Mouse (Mus musculus): ENCODE measurements at regions not wholly inside any gene's neighbourhood (a gene's known extent, or its start where the extent isn't known, plus 50 kb on each side); places are given as distances from the start of the nearest gene placed in this dataset.

- ATAC-seq = no peak
Measured at GRCm38 (mm10) chr19:25729103-25729502, 56.9 kb downstream of the Dmrt2 start.

DNA sequence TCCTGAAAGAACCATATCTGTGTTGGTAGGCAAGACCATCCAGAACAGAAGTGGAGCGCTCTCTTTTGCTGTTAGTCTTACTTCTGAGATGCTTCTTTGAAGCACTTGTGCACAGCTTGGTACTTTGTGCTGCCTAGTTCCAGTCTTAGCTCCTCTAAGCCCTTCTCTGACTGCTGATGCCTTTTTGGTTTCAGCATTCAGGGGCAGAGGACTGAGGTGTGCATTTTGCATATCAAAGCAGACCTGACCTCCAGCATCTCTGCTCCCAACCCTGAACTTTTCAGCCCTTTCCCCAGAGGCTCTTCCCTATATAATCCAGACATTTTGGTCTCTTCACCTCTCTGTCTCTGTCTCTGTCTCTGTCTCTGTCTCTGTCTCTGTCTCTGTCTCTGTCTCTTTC lies 57.4 kb downstream of the Dmrt2 start:
- no peak for ATAC-seq

DNA sequence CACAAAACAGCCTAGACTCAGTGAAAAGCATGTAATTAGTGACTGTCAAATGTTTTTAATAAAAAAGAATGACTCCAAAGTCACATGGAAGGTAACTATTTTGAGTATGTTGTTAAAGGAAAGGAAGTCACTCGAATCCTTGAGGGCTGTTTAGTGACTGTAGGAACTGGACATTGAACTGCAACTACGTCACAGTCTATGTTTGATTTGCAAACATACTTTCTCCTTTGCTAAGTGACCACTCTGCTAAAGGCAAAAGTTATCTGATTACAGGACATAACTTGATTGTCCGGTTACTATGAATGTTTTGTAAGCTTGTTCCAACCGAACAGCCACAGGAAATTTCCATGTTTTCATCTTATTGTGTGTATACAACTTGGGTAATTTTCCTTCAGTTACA lies 106.2 kb downstream of the Dmrt2 start:
- ATAC-seq = no peak

GRCm38 (mm10) chr19:25779356-25779755 lies 107.1 kb downstream of the Dmrt2 start:
- no peak for ATAC-seq

GRCm38 (mm10) chr19:25781314-25781713 lies 109.1 kb downstream of the Dmrt2 start:
- no peak for ATAC-seq

- no peak for ATAC-seq
Measured at GRCm38 (mm10) chr19:25802692-25803091, 130.5 kb downstream of the Dmrt2 start.

DNA sequence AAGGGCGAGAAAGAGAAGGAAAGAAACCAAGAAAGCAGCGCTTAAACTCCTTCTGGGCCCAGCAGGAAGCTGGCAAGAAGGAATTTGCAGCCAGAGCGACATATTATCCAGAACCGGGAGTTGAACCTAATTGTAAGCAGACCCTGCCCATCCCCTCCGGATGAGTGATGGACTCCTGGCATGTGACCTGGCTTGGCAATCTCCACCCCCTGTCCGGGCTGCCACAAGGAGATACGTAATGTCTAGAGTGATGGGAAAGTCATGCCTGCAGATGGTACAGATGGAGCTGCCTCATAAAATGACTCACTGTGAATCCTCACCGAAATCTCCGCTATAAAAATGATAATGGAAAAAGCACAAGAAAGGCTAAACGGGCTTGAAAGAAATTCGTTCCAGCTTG lies 133.1 kb downstream of the Dmrt2 start:
- ATAC-seq = no peak

GRCm38 (mm10) chr19:25813651-25814050 lies 141.4 kb downstream of the Dmrt2 start:
- no peak for ATAC-seq

DNA sequence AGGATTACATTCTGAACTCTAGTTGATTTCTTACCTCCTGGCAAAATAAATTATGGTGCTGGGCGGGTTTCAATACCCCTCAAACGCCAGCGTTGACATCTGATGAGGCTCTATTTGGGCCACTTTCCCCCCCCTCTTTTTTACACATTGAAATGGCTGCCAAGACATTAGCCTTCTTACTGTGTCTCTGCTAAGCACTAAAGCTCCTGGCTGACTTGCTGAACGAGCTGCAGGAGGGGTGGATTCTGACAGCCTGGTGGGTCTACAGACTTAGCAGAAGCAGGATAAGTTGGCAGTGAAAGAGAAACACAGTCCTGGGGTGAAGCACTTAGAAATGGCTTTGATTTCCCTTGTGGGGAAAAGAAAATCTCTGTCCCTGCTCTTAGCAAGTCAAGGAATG lies 172.9 kb downstream of the Dmrt2 start:
- ATAC-seq = no peak

DNA sequence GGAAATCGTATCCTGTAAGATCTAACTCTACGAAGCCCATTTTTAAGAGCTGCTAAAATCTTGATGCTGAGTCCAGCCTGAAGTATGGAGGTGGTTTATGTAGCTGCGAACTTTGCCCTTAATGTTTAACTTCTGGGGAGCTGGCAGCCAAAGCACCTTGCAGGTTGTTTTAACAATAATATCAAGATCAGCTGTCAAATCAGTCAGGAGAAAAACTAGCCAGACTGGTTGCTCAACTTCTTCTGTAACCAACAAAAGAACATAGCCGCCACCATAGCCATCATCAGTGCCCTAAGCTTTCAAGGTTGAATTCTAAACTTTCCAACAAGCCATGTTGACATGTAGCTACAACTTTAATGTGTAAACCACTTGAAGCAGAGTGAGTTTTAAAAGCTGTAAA lies 184.1 kb downstream of the Dmrt2 start:
- no peak for ATAC-seq

GRCm38 (mm10) chr19:25863312-25863711 lies 191.1 kb downstream of the Dmrt2 start:
- no peak for ATAC-seq

- no peak for ATAC-seq
Measured at GRCm38 (mm10) chr19:25906721-25907120, 234.5 kb downstream of the Dmrt2 start.

DNA sequence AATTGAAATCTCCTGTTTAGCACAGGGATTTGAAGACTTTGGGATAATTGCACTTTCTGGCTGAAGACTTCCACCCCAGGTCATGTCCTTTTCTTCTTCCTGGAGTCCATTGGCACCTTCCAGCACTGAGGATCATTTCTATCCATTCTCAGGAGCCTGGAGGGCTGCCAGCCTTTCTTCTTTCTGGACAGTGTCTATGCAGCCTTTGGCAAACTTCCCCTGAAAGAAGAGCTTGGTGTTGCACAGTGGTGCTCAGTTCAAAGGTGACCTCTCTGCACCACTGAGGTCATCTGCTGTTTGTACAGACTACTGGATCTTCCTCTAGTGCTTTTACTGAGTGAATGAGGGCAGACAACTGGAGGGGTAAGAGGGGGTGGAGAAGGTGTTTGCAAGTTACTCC lies 249.8 kb downstream of the Dmrt2 start:
- no peak for ATAC-seq

- no peak for ATAC-seq
Measured at GRCm38 (mm10) chr19:25922806-25923205, 250.6 kb downstream of the Dmrt2 start.

- ATAC-seq = no peak
Measured at GRCm38 (mm10) chr19:25923727-25924384, 251.6 kb downstream of the Dmrt2 start.

GRCm38 (mm10) chr19:25924385-25924769 lies 252.2 kb downstream of the Dmrt2 start:
- no peak for ATAC-seq

DNA sequence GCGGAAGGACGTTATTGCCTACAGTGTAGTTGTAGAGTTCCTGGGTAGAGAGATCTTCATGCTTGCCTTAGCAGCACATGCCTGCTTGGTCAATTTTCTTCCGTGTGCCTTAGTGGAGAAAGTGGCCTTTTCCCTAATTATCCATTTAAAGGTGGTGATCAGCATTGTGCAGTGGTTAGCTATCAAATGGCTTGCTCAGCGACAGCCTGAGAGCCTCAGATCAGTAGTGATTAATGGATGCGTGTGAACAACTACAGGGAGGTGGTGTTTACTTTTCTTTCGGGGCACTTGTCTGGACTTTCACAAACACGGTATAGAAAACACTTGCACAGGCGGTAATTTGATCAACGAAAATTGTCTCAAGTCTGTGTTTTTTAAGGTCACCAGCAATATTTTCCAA lies 255.0 kb downstream of the Dmrt2 start:
- no peak for ATAC-seq

DNA sequence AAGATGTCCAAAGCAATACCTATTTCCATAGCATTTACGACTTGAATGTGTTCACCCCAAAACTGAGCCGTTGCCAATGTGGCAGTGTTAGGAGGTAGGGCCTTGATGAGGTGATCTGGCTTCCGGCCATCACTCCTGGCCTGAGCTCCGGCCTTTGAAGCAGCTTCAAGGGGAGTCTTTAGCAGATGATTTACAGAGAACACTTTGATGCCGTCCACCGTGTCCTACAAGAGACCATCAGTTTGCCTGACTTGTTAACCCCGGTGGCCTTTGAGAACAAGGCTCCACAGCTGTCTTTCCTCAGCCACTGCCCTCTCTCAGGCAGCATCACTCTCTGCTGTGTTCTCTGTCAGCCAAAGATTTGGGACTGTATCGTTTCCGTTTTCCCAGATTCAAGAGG lies 265.1 kb downstream of the Dmrt2 start:
- ATAC-seq = no peak

DNA sequence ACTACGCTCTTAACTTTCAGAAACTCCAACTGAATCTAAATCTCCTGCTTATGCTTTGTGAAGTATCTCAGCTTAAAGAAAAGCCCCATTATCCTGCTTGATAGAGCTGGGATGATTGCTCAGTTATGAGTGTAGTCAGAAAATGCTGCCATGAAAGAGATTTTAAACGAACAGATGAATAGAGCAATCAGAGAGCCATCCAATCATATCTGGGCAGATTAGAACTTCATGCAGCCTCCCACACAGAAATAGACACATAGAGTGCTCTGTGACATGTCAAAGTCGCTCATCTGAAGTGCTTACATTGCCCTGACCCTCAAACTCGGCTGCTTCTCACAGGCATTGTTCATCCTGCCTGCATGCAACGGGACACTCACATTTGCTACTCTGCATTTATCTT lies 299.0 kb downstream of the Dmrt2 start:
- no peak for ATAC-seq

DNA sequence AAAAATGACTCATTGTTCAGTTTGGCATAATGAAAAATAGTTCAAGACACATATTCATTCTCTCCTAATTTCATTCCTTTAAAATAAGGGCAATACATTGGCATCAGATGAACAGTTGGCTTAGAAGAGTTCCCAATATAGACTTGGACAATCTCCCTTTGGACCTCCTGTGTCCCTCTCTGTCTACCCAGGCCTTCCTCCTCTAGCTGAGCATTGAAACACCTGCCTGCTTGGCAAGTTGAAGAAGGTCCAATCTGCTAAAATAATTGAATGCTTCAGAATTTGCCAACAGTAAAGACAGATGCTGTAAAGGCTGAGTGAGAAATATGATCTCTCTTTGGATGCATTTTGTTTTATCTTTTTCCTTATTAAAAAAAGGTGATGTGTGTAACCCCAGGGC lies 303.0 kb downstream of the Dmrt2 start:
- no peak for ATAC-seq

DNA sequence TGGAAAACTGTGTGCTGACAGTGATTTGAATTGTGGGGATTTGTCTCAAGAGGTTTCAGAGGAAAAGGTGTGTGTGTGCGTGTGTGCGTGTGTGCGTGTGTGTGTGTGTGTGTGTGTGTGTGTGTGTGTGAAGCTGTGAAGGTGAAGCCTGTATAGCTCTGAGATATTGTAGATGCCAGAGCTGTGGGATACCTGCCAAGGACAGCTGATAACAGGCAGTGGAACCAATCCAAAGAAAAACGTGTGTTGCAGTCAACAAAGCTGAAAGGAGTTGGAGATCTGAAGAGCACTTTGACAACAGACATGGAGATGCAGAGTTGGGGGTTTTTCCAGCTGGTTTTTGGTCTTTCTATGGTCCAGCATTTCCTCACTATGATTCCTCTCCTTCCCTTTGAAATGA lies 308.1 kb downstream of the Dmrt2 start:
- no peak for ATAC-seq

- ATAC-seq = no peak
Measured at GRCm38 (mm10) chr19:26014620-26015180, 342.5 kb downstream of the Dmrt2 start.

DNA sequence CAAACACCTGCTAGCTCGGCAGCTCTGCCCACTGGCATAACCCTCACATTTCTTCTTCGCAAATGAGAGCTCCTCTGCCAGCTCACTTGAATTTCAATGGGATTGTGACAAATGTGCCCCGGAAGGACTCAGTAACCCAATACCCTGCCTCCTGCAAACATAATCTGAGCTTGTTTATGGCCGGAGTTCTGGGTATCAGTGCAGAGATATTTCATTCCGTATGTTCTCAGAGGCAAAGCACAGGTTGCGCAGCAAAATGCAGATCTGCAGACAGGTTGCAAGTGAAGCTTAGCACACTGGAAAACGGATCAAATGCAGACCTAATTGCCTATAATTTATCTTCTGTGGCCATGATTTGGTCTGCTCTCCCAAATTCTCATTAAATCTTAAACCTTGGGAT lies 348.9 kb downstream of the Dmrt2 start:
- no peak for ATAC-seq

GRCm38 (mm10) chr19:26026103-26026502 lies 353.9 kb downstream of the Dmrt2 start:
- ATAC-seq = no peak

DNA sequence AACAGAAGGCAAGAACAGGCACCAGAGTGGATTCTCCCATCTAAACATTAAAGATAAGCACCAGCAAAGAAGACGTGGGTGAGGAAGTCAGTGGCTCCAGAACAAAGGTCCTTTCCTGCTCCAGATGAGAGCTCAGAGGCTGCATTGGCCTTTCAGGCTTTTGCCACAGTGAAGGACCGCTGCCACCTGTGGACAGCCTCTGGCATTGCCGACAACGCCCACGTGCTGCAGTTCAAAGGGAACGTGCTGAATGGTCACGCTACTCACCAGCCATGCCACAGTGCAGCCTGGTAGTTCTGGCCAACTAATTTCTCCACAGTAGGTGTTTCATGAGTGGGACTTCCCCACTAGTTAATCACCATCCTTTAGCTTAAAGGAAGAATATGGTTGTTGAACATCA lies 365.1 kb downstream of the Dmrt2 start:
- ATAC-seq = no peak

Data from activated CD4-positive, CD25-positive, alpha-beta regulatory T cell, adult 4 months (primary cell).